Mouse (Mus musculus): ENCODE data around the gene Dcaf11.

Dcaf11 gene

DNA sequence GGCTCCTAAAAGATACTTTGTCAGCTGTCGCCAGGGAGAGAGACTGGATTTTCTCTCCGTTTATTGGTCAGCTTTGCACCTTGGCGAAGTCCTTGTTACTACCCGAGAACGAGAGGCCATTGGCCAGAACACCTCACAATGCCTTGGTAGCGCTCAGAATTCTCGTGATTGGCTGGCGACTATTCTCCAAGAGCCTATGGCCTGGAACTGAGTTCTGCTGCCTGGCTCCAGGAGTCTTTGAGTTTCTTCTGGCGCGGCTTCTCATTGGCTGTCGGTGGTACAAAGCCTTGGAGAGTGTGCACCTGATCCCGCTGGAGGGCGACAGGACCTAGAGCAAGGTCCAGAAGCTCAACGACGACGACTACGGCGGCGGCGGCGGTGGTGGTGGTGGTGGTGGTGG lies 58.0 kb downstream of the Dcaf11 start, which contains the start of gene Rec8:
Gene Rec8, plus strand, starts transcription at position 216 of the 400 bp plus-strand sequence.
- DNase-seq (ENCODE audit: low spot score): peak; percentile 88

DNA sequence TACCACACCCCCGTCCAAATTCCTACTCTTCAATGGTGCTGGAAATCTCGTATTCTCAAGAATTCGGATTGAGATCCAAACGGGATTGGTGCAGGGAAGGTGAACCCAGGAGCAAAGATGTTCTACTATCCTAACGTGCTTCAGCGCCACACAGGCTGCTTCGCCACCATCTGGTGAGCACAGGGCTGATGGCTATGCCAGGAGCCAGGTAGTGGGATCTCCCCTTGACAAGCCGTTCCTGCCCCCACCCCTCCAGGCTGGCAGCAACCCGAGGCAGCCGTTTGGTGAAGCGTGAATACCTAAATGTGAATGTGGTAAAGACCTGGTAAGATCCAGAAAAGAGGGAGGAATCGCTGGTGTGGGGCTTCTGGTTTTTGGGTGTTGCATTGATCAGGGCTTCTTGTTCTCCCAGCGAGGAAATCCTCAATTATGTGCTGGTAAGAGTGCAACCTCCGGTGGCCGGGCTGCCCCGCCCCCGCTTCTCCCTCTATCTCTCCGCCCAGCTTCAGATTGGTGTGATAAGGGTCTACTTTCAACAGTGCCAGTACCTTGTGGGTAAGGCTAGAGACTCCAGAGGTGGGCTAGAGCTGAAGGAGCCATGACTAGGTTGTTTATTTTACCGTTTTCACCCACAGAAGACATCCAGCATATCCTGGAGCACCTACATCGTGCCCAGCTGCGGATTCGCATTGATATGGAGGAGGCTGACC lies 58.8 kb downstream of the Dcaf11 start:
- no peak for DNase-seq (ENCODE audit: low spot score)

Measured in testis, postnatal 14 days (tissue).